Mouse (Mus musculus) lung, adult 2 months (tissue): Measurements from ENCODE around the gene Clint1. TPM values are rescaled to one million over a fixed set of nuclear protein-coding genes. Genes with fewer than 3 reads are reported as not detected.
A peak's percentile ranks its signal among the peaks of the same experiment; 100 is the strongest.

Source experiments
- DNase-seq: peaks from one replicate; pipeline ENCODE4 v3.0.0; 2022
- H3K4me1 ChIP-seq: fragments of 200-500 bp; 2 replicates; pipeline ENCODE4 v1.6.1; 2011; ENCODE audit warnings: low read length; ENCODE audit not compliant: control insufficient read depth, insufficient read depth
- H3K4me3 ChIP-seq: fragments of 200-500 bp; replicated peaks from 2 replicates; pipeline ENCODE3; 2011; ENCODE audit warnings: low read depth, mild to moderate bottlenecking, control low read depth, low read length; ENCODE audit errors: extremely low read depth
- CTCF ChIP-seq: fragments of 200-500 bp; IDR thresholded peaks from 2 replicates; pipeline ENCODE4 v1.5.1; 2011; ENCODE audit warnings: mild to moderate bottlenecking, low read length, control low read depth; ENCODE audit not compliant: insufficient read depth
- POLR2A ChIP-seq: fragments of 200-500 bp; IDR thresholded peaks from 2 replicates; pipeline ENCODE4 v1.6.1; 2011; ENCODE audit warnings: low read depth, mild to moderate bottlenecking, control low read depth, low read length, borderline replicate concordance; ENCODE audit errors: extremely low read depth
- WGBS: fragments of 180-500 bp; shearing (Covaris S2); methylation state at CpG from one replicate; pipeline ENCODE4 v1.1.7; 2018; 5-methylcytosine and 5-hydroxymethylcytosine counted together
- polyA plus RNA-seq: library from polyadenylated mRNA; depleted of rRNA; stranded (reverse); fragments of >200 nt; gene quantifications from 2 replicates; pipeline ENCODE4 v1.2.3, GENCODE M21; 2012

Clint1 gene
- polyA plus RNA-seq, 1 experiment: 51.8 TPM

GRCm38 (mm10) chr11:45937478-45937877 is 85.6 kb downstream of the Clint1 start:
- no peaks in the 10 kb centered on the region for H3K4me1 ChIP-seq
- TF ChIP-seq POLR2A: no peak
- TF ChIP-seq CTCF: no peak
- 93% methylated on average over 8 of the region's 8 CpGs for WGBS
- H3K4me3 ChIP-seq: no peak overlapping the region
- DNase-seq: no peak

GRCm38 (mm10) chr11:45938917-45939316 is 87.1 kb downstream of the Clint1 start:
- no peak for DNase-seq
- H3K4me1 ChIP-seq: no peaks in the 10 kb centered on the region; the same call in 1 of the 2 replicates
- TF ChIP-seq POLR2A (no peak), CTCF (no peak)

GRCm38 (mm10) chr11:45942281-45942680 is 90.4 kb downstream of the Clint1 start:
- TF ChIP-seq CTCF: no peak
- no peak for TF ChIP-seq POLR2A
- no peak overlapping the region for H3K4me3 ChIP-seq
- WGBS: 91% methylated on average over 7 of the region's 7 CpGs
- no peaks in the 10 kb centered on the region; the same call in 1 of the 2 replicates for H3K4me1 ChIP-seq
- no peak for DNase-seq

More at GRCm38 (mm10) chr11:45938917-45939316, 87.1 kb downstream of the Clint1 start:
- no peak overlapping the region for H3K4me3 ChIP-seq
- WGBS: 87% methylated on average over 8 of the region's 8 CpGs

- no peak overlapping the region for H3K4me3 ChIP-seq
- TF ChIP-seq CTCF: no peak
- TF ChIP-seq POLR2A: no peak
- DNase-seq: no peak
- H3K4me1 ChIP-seq: no peaks in the 10 kb centered on the region; the same call in 1 of the 2 replicates
- 42% methylated on average over 7 of the region's 7 CpGs for WGBS
Measured at GRCm38 (mm10) chr11:45943108-45943705, 91.4 kb downstream of the Clint1 start.

GRCm38 (mm10) chr11:45943891-45944642 is 92.2 kb downstream of the Clint1 start:
- TF ChIP-seq POLR2A (no peak), CTCF (no peak)
- Histone ChIP-seq H3K4me1 (no peaks in the 10 kb centered on the region; the same call in 1 of the 2 replicates), H3K4me3 (peak overlapping the region; percentile 88)
- 2% methylated on average over 47 of the region's 49 CpGs for WGBS
- peak; percentile 14 for DNase-seq

GRCm38 (mm10) chr11:45944643-45945156 is 92.8 kb downstream of the Clint1 start, which contains the start of gene Lsm11:
TSS of gene Lsm11 (minus strand) at chr11:45944935.
- under 1% methylated on average over 54 of the region's 55 CpGs for WGBS
- peak within 1 kb of the TSS; percentile 88 for H3K4me3 ChIP-seq
- H3K4me1 ChIP-seq: no peaks in the 10 kb centered on the region; the same call in 1 of the 2 replicates
- peak; percentile 99 for DNase-seq
- TF ChIP-seq POLR2A: no peak
- TF ChIP-seq CTCF: peak; percentile 81

- TF ChIP-seq CTCF (no peak), POLR2A (no peak)
- no peaks in the 10 kb centered on the region; the same call in 1 of the 2 replicates for H3K4me1 ChIP-seq
- DNase-seq: no peak
- H3K4me3 ChIP-seq: no peak overlapping the region
- 69% methylated on average over 4 of the region's 4 CpGs for WGBS
Measured at GRCm38 (mm10) chr11:45946796-45947195, 94.9 kb downstream of the Clint1 start.

GRCm38 (mm10) chr11:45947491-45947890 is 95.6 kb downstream of the Clint1 start:
- 73% methylated on average over 2 of the region's 2 CpGs for WGBS
- DNase-seq: no peak

GRCm38 (mm10) chr11:45955127-45955627 is 103.3 kb downstream of the Clint1 start, which contains the start of gene Thg1l:
TSS of gene Thg1l (minus strand) at chr11:45955494.
- Histone ChIP-seq H3K4me3 (peak within 1 kb of the TSS; percentile 96), H3K4me1 (no peaks in the 10 kb centered on the region)
- DNase-seq: peak; percentile 95
- under 1% methylated on average over 32 of the region's 32 CpGs for WGBS
- TF ChIP-seq CTCF: no peak
- peak; percentile 42; the same call in 1 of the 2 replicates for TF ChIP-seq POLR2A

More at GRCm38 (mm10) chr11:45947491-45947890, 95.6 kb downstream of the Clint1 start:
- no peak for TF ChIP-seq CTCF
- TF ChIP-seq POLR2A: no peak
- no peak overlapping the region for H3K4me3 ChIP-seq
- H3K4me1 ChIP-seq: no peaks in the 10 kb centered on the region; the same call in 1 of the 2 replicates
